Mouse (Mus musculus): ENCODE data around the gene Dynlt1b. TPM values are rescaled to one million over a fixed set of nuclear protein-coding genes. Genes with fewer than 3 reads are reported as not detected.

Gene Dynlt1b
- polyA plus RNA-seq, 1 experiment: 470 TPM

Other genes starting within 250 kb of the Dynlt1b start
- 11.9 and 13.8 TPM in 2 replicates for gene Tmem181a, start 173.3 kb upstream of the Dynlt1b start, polyA plus RNA-seq (2012; rRNA removed)
- 6.6 and 8.0 TPM in 2 replicates for gene Dynlt1a, start 112.6 kb upstream of the Dynlt1b start, polyA plus RNA-seq (2012; rRNA removed)
- gene Dynlt1c, start 171.6 kb downstream of the Dynlt1b start, polyA plus RNA-seq (2012; rRNA removed): 41.1 and 55.0 TPM in 2 replicates
- gene Dynlt1f, start 225.8 kb downstream of the Dynlt1b start, polyA plus RNA-seq (2012; rRNA removed): 145 and 154 TPM in 2 replicates
- gene Sytl3, start 229.0 kb downstream of the Dynlt1b start, polyA plus RNA-seq (2012; rRNA removed): 34.4 and 40.1 TPM in 2 replicates

All from thymus, adult 2 months (tissue).